In the genomic region with DNA sequence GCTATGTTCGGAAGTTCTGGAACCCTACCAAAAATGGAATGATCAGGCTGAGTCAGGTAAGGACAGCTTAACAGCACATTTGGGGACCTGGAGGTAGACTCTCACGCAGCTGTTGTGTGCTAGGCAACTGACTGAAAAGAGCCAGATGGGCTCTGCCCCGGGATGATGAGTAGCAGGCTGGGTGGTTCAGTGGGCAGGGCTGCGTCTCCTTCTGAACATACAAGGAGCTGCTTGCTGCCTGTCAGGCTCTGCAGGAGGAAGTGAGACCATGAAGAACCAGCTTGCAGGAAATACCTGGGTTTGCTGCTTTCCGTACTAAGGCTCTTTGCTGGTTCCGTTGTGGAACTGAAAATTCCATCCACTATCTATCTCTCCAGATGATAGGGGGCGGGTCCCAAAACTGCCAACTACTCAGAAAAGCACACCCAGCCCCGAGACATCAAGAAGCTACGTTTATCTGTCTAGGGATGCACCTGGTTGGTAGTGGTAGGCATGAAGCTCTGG, we compare ENCODE assay signal across 11 mouse cellular contexts. TPM values are rescaled to one million over a fixed set of nuclear protein-coding genes. Genes with fewer than 3 reads are reported as not detected.
DNase-seq lines count a peak whose midpoint lies in the region; ATAC-seq and TF ChIP-seq lines count a peak whose summit lies in the region.
"Had no signal": no experiment of that assay in that cellular context is flagged by ENCODE, and none has a peak within 500 bp of the region (broad histone marks: within the 10 kb centered on the region; RNA-seq: fewer than 3 reads in every experiment).

No protein-coding gene starts in this region.

- intact Hi-C loops in left cerebral cortex, postnatal 14 days (cut with DNase I), result no loop called here

- peak; percentile 93 for TF ChIP-seq EP300 in liver, postnatal 0 days (IDR thresholded peaks at IDR 0.05; ENCODE audit: low read depth)

- TF ChIP-seq CTCF in liver, postnatal 0 days (IDR thresholded peaks at IDR 0.05; ENCODE audit: low read depth), result no peak
- TF ChIP-seq CTCF in midbrain, postnatal 0 days (IDR thresholded peaks at IDR 0.05), result no peak

- H3K27me3 ChIP-seq in liver, postnatal 0 days (ENCODE audit: insufficient read depth, low read length), result no peaks in the 10 kb centered on the region
- no peaks in the 10 kb centered on the region for H3K27me3 ChIP-seq in stomach, embryonic 15.5 days (replicated peaks)
- no peaks in the 10 kb centered on the region for H3K27me3 ChIP-seq in midbrain, postnatal 0 days (ENCODE audit: insufficient read depth, low read length)
- H3K27me3 ChIP-seq: midbrain, embryonic 13.5 days had no signal

- 0 out of 2 replicates have a peak overlapping the region, but pooled peaks have one; percentile 7 for H3K4me3 ChIP-seq in liver, postnatal 0 days (ENCODE audit: low read depth, low read length)
- H3K4me3 ChIP-seq in stomach, embryonic 15.5 days (replicated peaks), result no peak overlapping the region
- H3K4me3 ChIP-seq in midbrain, postnatal 0 days (ENCODE audit: low read depth, low read length), result no peak overlapping the region
- H3K4me3 ChIP-seq: midbrain, embryonic 13.5 days had no signal

- H3K4me2 ChIP-seq in liver, postnatal 0 days (ENCODE audit: low read depth, low read length), result peak overlapping the region; percentile 64
- H3K4me2 ChIP-seq in stomach, embryonic 15.5 days, result no peak overlapping the region
- no peak overlapping the region for H3K4me2 ChIP-seq in midbrain, postnatal 0 days (ENCODE audit: low read depth, low read length, poor library complexity, severe bottlenecking)
- H3K4me2 ChIP-seq: midbrain, embryonic 13.5 days had no signal

- peak overlapping the region; percentile 55; the same call in 1 of the 2 replicates for H3K27ac ChIP-seq in liver, postnatal 0 days (ENCODE audit: low read depth)
- no peak overlapping the region for H3K27ac ChIP-seq in stomach, embryonic 15.5 days
- no peak overlapping the region for H3K27ac ChIP-seq in midbrain, postnatal 0 days (ENCODE audit: low read depth, low read length)
- H3K27ac ChIP-seq: midbrain, embryonic 13.5 days had no signal

- H3K9ac ChIP-seq in liver, postnatal 0 days (replicated peaks), result peak overlapping the region; percentile 46
- no peak overlapping the region for H3K9ac ChIP-seq in stomach, embryonic 15.5 days
- no peak overlapping the region for H3K9ac ChIP-seq in midbrain, postnatal 0 days (replicated peaks; ENCODE audit: low read length, poor library complexity, severe bottlenecking)
- H3K9ac ChIP-seq: midbrain, embryonic 13.5 days had no signal

- H3K9me3 ChIP-seq in liver, postnatal 0 days (ENCODE audit: low read length), result no peaks in the 10 kb centered on the region
- H3K9me3 ChIP-seq in stomach, embryonic 15.5 days, result no peaks in the 10 kb centered on the region
- H3K9me3 ChIP-seq in midbrain, postnatal 0 days (ENCODE audit: low read length), result no peaks in the 10 kb centered on the region
- H3K9me3 ChIP-seq: midbrain, embryonic 13.5 days had no signal

- ATAC-seq in liver, postnatal 0 days, result peak; percentile 91
- ATAC-seq in stomach, embryonic 15.5 days (ENCODE audit: insufficient read depth, low FRiP score, low read depth), result peak; percentile 63; the same call in 1 of the 2 replicates
- no peak for ATAC-seq in midbrain, postnatal 0 days (ENCODE audit: low FRiP score)
- ATAC-seq: intestine, embryonic 16.5 days; midbrain, embryonic 13.5 days had no signal

- WGBS in liver, postnatal 0 days (ENCODE audit: insufficient replicate concordance), result 29% methylated on average over 9 of the region's 9 CpGs
- WGBS in stomach, embryonic 15.5 days, result 52% methylated on average over 9 of the region's 9 CpGs
- WGBS in midbrain, postnatal 0 days, result 89% methylated on average over 9 of the region's 9 CpGs

- H3K4me1 ChIP-seq in liver, postnatal 0 days (ENCODE audit: insufficient read depth), result peaks cover 26% of the 10 kb centered on the region
- peaks cover 5% of the 10 kb centered on the region; the same call in 1 of the 2 replicates for H3K4me1 ChIP-seq in stomach, embryonic 15.5 days
- H3K4me1 ChIP-seq in midbrain, postnatal 0 days (ENCODE audit: insufficient read depth, low read length), result 0 out of 2 replicates have a peak, but pooled peaks cover 5% of the 10 kb centered on the region

- H3K36me3 ChIP-seq in liver, postnatal 0 days (replicated peaks; ENCODE audit: insufficient read depth, low read length), result no peaks in the 10 kb centered on the region
- H3K36me3 ChIP-seq in stomach, embryonic 15.5 days, result no peaks in the 10 kb centered on the region
- no peaks in the 10 kb centered on the region for H3K36me3 ChIP-seq in midbrain, postnatal 0 days (ENCODE audit: insufficient read depth, low read length)
- H3K36me3 ChIP-seq: midbrain, embryonic 13.5 days had no signal

- peak; percentile 72 to 80 for DNase-seq in left cerebral cortex, postnatal 14 days (ENCODE audit: low spot score in 2 of 2)
- DNase-seq in left cerebral cortex, adult 11 months (ENCODE audit: low spot score), result no peak
- DNase-seq in frontal cortex, postnatal 36 days (ENCODE audit: low spot score in 2 of 2), result peak; percentile 68 to 78
- DNase-seq in liver, postnatal 0 days, result peak; percentile 65
- no peak for DNase-seq in midbrain, postnatal 0 days (ENCODE audit: low spot score)
- no peak for DNase-seq in urinary bladder, postnatal 4 days (ENCODE audit: low spot score in 2 of 2)
- DNase-seq: cerebellum, adult 11 months; lung, adult 2 months had no signal

RNA-seq across cellular contexts. Expression of a gene that starts 18.1 kb away (rescaled TPM):
- total RNA-seq in left cerebral cortex, postnatal 14 days (2021), result 100 to 1,000 TPM; 336 to 343 TPM
- 483 and 486 TPM in 2 replicates for polyA plus RNA-seq in liver, postnatal 0 days (2015; fragmentation: Nextera tagmentation; extraction: Ambion mirVana)
- polyA plus RNA-seq in stomach, embryonic 15.5 days (2015; fragmentation: Nextera tagmentation; extraction: Ambion mirVana), result 805 and 953 TPM in 2 replicates
- 795 and 936 TPM in 2 replicates for total RNA-seq in midbrain, postnatal 0 days (2014; rRNA removed)
- polyA plus RNA-seq in midbrain, postnatal 0 days (2015; fragmentation: Nextera tagmentation; extraction: Ambion mirVana), result 645 TPM in 2 replicates

RNA-seq across cellular contexts. Expression of a gene that starts 27.0 kb away (rescaled TPM):
- total RNA-seq in left cerebral cortex, postnatal 14 days (2021), result 10 to 100 TPM in 1 of 2 experiments, 1 to 10 TPM in 1; 7.9 to 11.1 TPM
- polyA plus RNA-seq in liver, postnatal 0 days (2015; fragmentation: Nextera tagmentation; extraction: Ambion mirVana), result 30.4 and 38.7 TPM in 2 replicates
- polyA plus RNA-seq in stomach, embryonic 15.5 days (2015; fragmentation: Nextera tagmentation; extraction: Ambion mirVana), result 37.9 and 50.7 TPM in 2 replicates
- total RNA-seq in midbrain, postnatal 0 days (2014; rRNA removed), result 11.4 and 22.6 TPM in 2 replicates
- 13.3 and 17.0 TPM in 2 replicates for polyA plus RNA-seq in midbrain, postnatal 0 days (2015; fragmentation: Nextera tagmentation; extraction: Ambion mirVana)

RNA-seq across cellular contexts. Expression of a gene that starts 36.1 kb away (rescaled TPM):
- 1 to 10 TPM; 7.7 to 8.1 TPM for total RNA-seq in left cerebral cortex, postnatal 14 days (2021)
- polyA plus RNA-seq in liver, postnatal 0 days (2015; fragmentation: Nextera tagmentation; extraction: Ambion mirVana), result 41.4 and 47.9 TPM in 2 replicates
- 26.2 and 26.9 TPM in 2 replicates for polyA plus RNA-seq in stomach, embryonic 15.5 days (2015; fragmentation: Nextera tagmentation; extraction: Ambion mirVana)
- 16.2 and 18.4 TPM in 2 replicates for total RNA-seq in midbrain, postnatal 0 days (2014; rRNA removed)
- 12.6 and 13.8 TPM in 2 replicates for polyA plus RNA-seq in midbrain, postnatal 0 days (2015; fragmentation: Nextera tagmentation; extraction: Ambion mirVana)

RNA-seq across cellular contexts. Expression of a gene that starts 36.3 kb away (rescaled TPM):
- 10 to 100 TPM; 48.7 to 54.1 TPM for total RNA-seq in left cerebral cortex, postnatal 14 days (2021)
- 15.8 and 16.2 TPM in 2 replicates for polyA plus RNA-seq in liver, postnatal 0 days (2015; fragmentation: Nextera tagmentation; extraction: Ambion mirVana)
- polyA plus RNA-seq in stomach, embryonic 15.5 days (2015; fragmentation: Nextera tagmentation; extraction: Ambion mirVana), result 48.6 and 48.7 TPM in 2 replicates
- total RNA-seq in midbrain, postnatal 0 days (2014; rRNA removed), result 69.8 and 73.8 TPM in 2 replicates
- 72.3 and 74.5 TPM in 2 replicates for polyA plus RNA-seq in midbrain, postnatal 0 days (2015; fragmentation: Nextera tagmentation; extraction: Ambion mirVana)

RNA-seq across cellular contexts. Expression of a gene that starts 41.9 kb away (rescaled TPM):
- total RNA-seq in left cerebral cortex, postnatal 14 days (2021), result 100 to 1,000 TPM; 151 to 170 TPM
- polyA plus RNA-seq in liver, postnatal 0 days (2015; fragmentation: Nextera tagmentation; extraction: Ambion mirVana), result 4.9 and 6.1 TPM in 2 replicates
- polyA plus RNA-seq in stomach, embryonic 15.5 days (2015; fragmentation: Nextera tagmentation; extraction: Ambion mirVana), result 51.8 and 58.9 TPM in 2 replicates
- 543 and 647 TPM in 2 replicates for total RNA-seq in midbrain, postnatal 0 days (2014; rRNA removed)
- 242 and 248 TPM in 2 replicates for polyA plus RNA-seq in midbrain, postnatal 0 days (2015; fragmentation: Nextera tagmentation; extraction: Ambion mirVana)

Comparison
In these comparisons a context has a peak if more than half of its experiments do, and no peak if none do; other contexts are left out.
1. DNase-seq: peak in left cerebral cortex, postnatal 14 days (2 of 2), frontal cortex, postnatal 36 days (2 of 2) and liver, postnatal 0 days (single experiment); none in left cerebral cortex, adult 11 months (single experiment), midbrain, postnatal 0 days (single experiment) and urinary bladder, postnatal 4 days (0 of 2).